In the genomic region with DNA sequence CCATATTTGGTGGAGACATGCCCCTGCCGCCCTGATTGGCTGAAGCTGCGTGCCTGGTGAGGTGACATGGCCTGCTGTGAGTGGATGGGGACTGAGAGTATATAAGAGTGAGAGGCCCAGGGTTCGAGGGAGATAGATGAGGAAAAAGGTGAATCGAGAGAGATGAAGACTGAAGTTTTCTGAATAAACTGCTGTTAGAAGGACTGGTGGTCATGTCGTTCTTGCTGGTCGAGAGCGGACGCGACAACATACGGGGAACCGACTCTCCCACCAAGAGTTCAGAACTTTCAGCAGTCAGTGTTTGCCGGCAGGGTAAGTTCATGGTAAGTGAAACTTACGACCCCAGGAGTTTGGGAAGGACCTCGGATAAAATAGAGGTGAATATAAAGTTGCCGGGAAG, we compare ENCODE assay signal across 7 mouse cellular contexts. TPM values are rescaled to one million over a fixed set of nuclear protein-coding genes. Genes with fewer than 3 reads are reported as not detected.
"Had no signal": no experiment of that assay in that cellular context is flagged by ENCODE, and none has a peak within 500 bp of the region (broad histone marks: within the 10 kb centered on the region; RNA-seq: fewer than 3 reads in every experiment).

No protein-coding gene starts in this region.

RNA-seq across cellular contexts. Expression of gene Il7r, which starts 27.3 kb away (rescaled TPM):
- total RNA-seq: hindbrain, postnatal 0 days had no signal
- polyA plus RNA-seq: hindbrain, embryonic 10.5 days; hindbrain, embryonic 12.5 days; hindbrain, embryonic 13.5 days; hindbrain, embryonic 14.5 days; hindbrain, embryonic 16.5 days; kidney, embryonic 14.5 days had no signal
